Mouse (Mus musculus): ENCODE measurements around the gene Socs2. TPM values are rescaled to one million over a fixed set of nuclear protein-coding genes. Genes with fewer than 3 reads are reported as not detected.

Gene Socs2
- polyA plus RNA-seq, 1 experiment, result 0.94 TPM

- H3K4me3 ChIP-seq (replicated peaks), result no peak overlapping the region
- no peaks in the 10 kb centered on the region for H3K9me3 ChIP-seq (ENCODE audit: control insufficient read depth, low read length)
- H3K27me3 ChIP-seq (ENCODE audit: control insufficient read depth), result 0 out of 2 replicates have a peak, but pooled peaks cover 2% of the 10 kb centered on the region
- no peak for TF ChIP-seq TAL1 (IDR thresholded peaks at IDR 0.05; ENCODE audit: low read length)
- TF ChIP-seq GATA1 (IDR thresholded peaks at IDR 0.05; ENCODE audit: low read length), result no peak
- H3K4me1 ChIP-seq (ENCODE audit: control insufficient read depth), result no peaks in the 10 kb centered on the region
- H3K36me3 ChIP-seq (ENCODE audit: control insufficient read depth), result no peaks in the 10 kb centered on the region
Measured at GRCm38 (mm10) chr10:95407541-95408160, 9.3 kb downstream of the Socs2 start.

- Histone ChIP-seq H3K36me3 (ENCODE audit: control insufficient read depth) (no peaks in the 10 kb centered on the region), H3K9me3 (ENCODE audit: control insufficient read depth, low read length) (no peaks in the 10 kb centered on the region), H3K27me3 (ENCODE audit: control insufficient read depth) (0 out of 2 replicates have a peak, but pooled peaks cover 2% of the 10 kb centered on the region)
Measured at GRCm38 (mm10) chr10:95404774-95405173, 12.2 kb downstream of the Socs2 start.

GRCm38 (mm10) chr10:95399689-95400354 lies 17.2 kb downstream of the Socs2 start:
- no peak for TF ChIP-seq GATA1 (IDR thresholded peaks at IDR 0.05; ENCODE audit: low read length)
- TF ChIP-seq TAL1 (IDR thresholded peaks at IDR 0.05; ENCODE audit: low read length), result no peak
- no peaks in the 10 kb centered on the region for H3K4me1 ChIP-seq (ENCODE audit: control insufficient read depth)
- H3K36me3 ChIP-seq (ENCODE audit: control insufficient read depth), result no peaks in the 10 kb centered on the region
- no peaks in the 10 kb centered on the region for H3K9me3 ChIP-seq (ENCODE audit: control insufficient read depth, low read length)
- H3K27me3 ChIP-seq (ENCODE audit: control insufficient read depth), result peaks cover 35% of the 10 kb centered on the region
- H3K4me3 ChIP-seq (replicated peaks), result no peak overlapping the region

More at GRCm38 (mm10) chr10:95404774-95405173, 12.2 kb downstream of the Socs2 start:
- H3K4me3 ChIP-seq (replicated peaks), result no peak overlapping the region
- H3K4me1 ChIP-seq (ENCODE audit: control insufficient read depth), result no peaks in the 10 kb centered on the region
- no peak for TF ChIP-seq TAL1 (IDR thresholded peaks at IDR 0.05; ENCODE audit: low read length)
- no peak for TF ChIP-seq GATA1 (IDR thresholded peaks at IDR 0.05; ENCODE audit: low read length)

GRCm38 (mm10) chr10:95398489-95398888 lies 18.5 kb downstream of the Socs2 start:
- Histone ChIP-seq H3K27me3 (ENCODE audit: control insufficient read depth) (peaks cover 38% of the 10 kb centered on the region), H3K4me1 (ENCODE audit: control insufficient read depth) (no peaks in the 10 kb centered on the region), H3K36me3 (ENCODE audit: control insufficient read depth) (no peaks in the 10 kb centered on the region), H3K9me3 (ENCODE audit: control insufficient read depth, low read length) (no peaks in the 10 kb centered on the region), H3K4me3 (replicated peaks) (no peak overlapping the region)
- no peak for TF ChIP-seq GATA1 (IDR thresholded peaks at IDR 0.05; ENCODE audit: low read length)
- no peak for TF ChIP-seq TAL1 (IDR thresholded peaks at IDR 0.05; ENCODE audit: low read length)

- no peak for TF ChIP-seq GATA1 (IDR thresholded peaks at IDR 0.05; ENCODE audit: low read length)
- TF ChIP-seq TAL1 (IDR thresholded peaks at IDR 0.05; ENCODE audit: low read length), result no peak
- Histone ChIP-seq H3K4me3 (replicated peaks) (no peak overlapping the region), H3K36me3 (ENCODE audit: control insufficient read depth) (no peaks in the 10 kb centered on the region), H3K27me3 (ENCODE audit: control insufficient read depth) (peaks cover 38% of the 10 kb centered on the region), H3K4me1 (ENCODE audit: control insufficient read depth) (no peaks in the 10 kb centered on the region), H3K9me3 (ENCODE audit: control insufficient read depth, low read length) (no peaks in the 10 kb centered on the region)
Measured at GRCm38 (mm10) chr10:95397191-95397835, 19.7 kb downstream of the Socs2 start.

GRCm38 (mm10) chr10:95396356-95396755 lies 20.6 kb downstream of the Socs2 start:
- Histone ChIP-seq H3K4me3 (replicated peaks) (no peak overlapping the region), H3K4me1 (ENCODE audit: control insufficient read depth) (no peaks in the 10 kb centered on the region), H3K36me3 (ENCODE audit: control insufficient read depth) (no peaks in the 10 kb centered on the region), H3K27me3 (ENCODE audit: control insufficient read depth) (peaks cover 38% of the 10 kb centered on the region), H3K9me3 (ENCODE audit: control insufficient read depth, low read length) (no peaks in the 10 kb centered on the region)
- TF ChIP-seq GATA1 (IDR thresholded peaks at IDR 0.05; ENCODE audit: low read length) (no peak), TAL1 (IDR thresholded peaks at IDR 0.05; ENCODE audit: low read length) (no peak)

- Histone ChIP-seq H3K4me3 (replicated peaks) (no peak overlapping the region), H3K36me3 (ENCODE audit: control insufficient read depth) (no peaks in the 10 kb centered on the region), H3K9me3 (ENCODE audit: control insufficient read depth, low read length) (no peaks in the 10 kb centered on the region), H3K4me1 (ENCODE audit: control insufficient read depth) (no peaks in the 10 kb centered on the region), H3K27me3 (ENCODE audit: control insufficient read depth) (peaks cover 38% of the 10 kb centered on the region)
- no peak for TF ChIP-seq TAL1 (IDR thresholded peaks at IDR 0.05; ENCODE audit: low read length)
- no peak for TF ChIP-seq GATA1 (IDR thresholded peaks at IDR 0.05; ENCODE audit: low read length)
Measured at GRCm38 (mm10) chr10:95394819-95395812, 21.9 kb downstream of the Socs2 start.

GRCm38 (mm10) chr10:95392073-95392472 lies 24.9 kb downstream of the Socs2 start:
- Histone ChIP-seq H3K4me3 (replicated peaks) (no peak overlapping the region), H3K36me3 (ENCODE audit: control insufficient read depth) (no peaks in the 10 kb centered on the region), H3K9me3 (ENCODE audit: control insufficient read depth, low read length) (no peaks in the 10 kb centered on the region), H3K27me3 (ENCODE audit: control insufficient read depth) (peaks cover 19% of the 10 kb centered on the region), H3K4me1 (ENCODE audit: control insufficient read depth) (no peaks in the 10 kb centered on the region)
- no peak for TF ChIP-seq TAL1 (IDR thresholded peaks at IDR 0.05; ENCODE audit: low read length)
